ENCODE assay signal across 8 mouse cellular contexts in genomic region chr6:30738464-30739006, GRCm38 (mm10). TPM values are rescaled to one million over a fixed set of nuclear protein-coding genes. Genes with fewer than 3 reads are reported as not detected.
DNase-seq lines count a peak whose midpoint lies in the region; ATAC-seq and TF ChIP-seq lines count a peak whose summit lies in the region.

No protein-coding gene starts in this region.

- peak overlapping the region; percentile 52 for H3K4me2 ChIP-seq in forebrain, embryonic 11.5 days (ENCODE audit: low read depth, low read length, severe bottlenecking)
- peak overlapping the region; percentile 53 for H3K4me2 ChIP-seq in limb, embryonic 14.5 days (replicated peaks; ENCODE audit: low read depth, low read length, severe bottlenecking)
- H3K4me2 ChIP-seq in stomach, embryonic 16.5 days (ENCODE audit: low read depth, low read length) = peak overlapping the region; percentile 57

- H3K4me1 ChIP-seq in forebrain, embryonic 11.5 days (replicated peaks; ENCODE audit: control insufficient read depth, insufficient read depth, low read length) = peaks cover 6% of the 10 kb centered on the region; the same call in 1 of the 2 replicates
- peaks cover 10% of the 10 kb centered on the region; the same call in 1 of the 2 replicates for H3K4me1 ChIP-seq in limb, embryonic 14.5 days (ENCODE audit: control insufficient read depth, insufficient read depth, low read length)
- H3K4me1 ChIP-seq in stomach, embryonic 16.5 days (ENCODE audit: control insufficient read depth, insufficient read depth, low read length) = peaks cover 3% of the 10 kb centered on the region; the same call in 1 of the 2 replicates

- peak; percentile 18 for DNase-seq in right cerebral cortex, postnatal 25 days
- DNase-seq in right cerebral cortex, postnatal 36 days (ENCODE audit: low spot score in 2 of 2) = no peak
- DNase-seq in forebrain, embryonic 11.5 days (ENCODE audit: low spot score) = no peak
- DNase-seq in limb, embryonic 14.5 days (ENCODE audit: low spot score) = no peak
- no peak for DNase-seq in thymus, postnatal 10 days (ENCODE audit: low spot score in 2 of 2)
- DNase-seq in thymus, postnatal 0 days (ENCODE audit: low spot score) = no peak
- DNase-seq in adrenal gland, postnatal 10 days = no peak

- peak; percentile 44; the same call in 1 of the 2 replicates for TF ChIP-seq POLR2A in limb, embryonic 14.5 days (IDR thresholded peaks at IDR 0.05; ENCODE audit: borderline replicate concordance, extremely low read depth, insufficient read depth, insufficient read length)

- H3K27ac ChIP-seq in forebrain, embryonic 11.5 days (ENCODE audit: low read depth, low read length) = peak overlapping the region; percentile 95
- peak overlapping the region; percentile 79 for H3K27ac ChIP-seq in limb, embryonic 14.5 days (replicated peaks; ENCODE audit: low read depth, low read length)
- peak overlapping the region; percentile 25 for H3K27ac ChIP-seq in stomach, embryonic 16.5 days (ENCODE audit: low read length)

- H3K9me3 ChIP-seq in forebrain, embryonic 11.5 days (ENCODE audit: control insufficient read depth, low read length) = peaks cover 33% of the 10 kb centered on the region
- H3K9me3 ChIP-seq in limb, embryonic 14.5 days (ENCODE audit: control insufficient read depth, low read length) = peaks cover 44% of the 10 kb centered on the region
- peaks cover 34% of the 10 kb centered on the region for H3K9me3 ChIP-seq in stomach, embryonic 16.5 days (replicated peaks; ENCODE audit: control insufficient read depth, low read length)

- no peak for ATAC-seq in forebrain, embryonic 11.5 days (replicated peaks; ENCODE audit: low FRiP score)
- no peak for ATAC-seq in limb, embryonic 14.5 days (ENCODE audit: low FRiP score, low read depth)
- ATAC-seq in stomach, embryonic 16.5 days (ENCODE audit: insufficient read depth, low FRiP score) = no peak

- H3K4me3 ChIP-seq in forebrain, embryonic 11.5 days (ENCODE audit: low read depth, low read length) = peak overlapping the region; percentile 56
- H3K4me3 ChIP-seq in limb, embryonic 14.5 days (replicated peaks; ENCODE audit: low read length) = peak overlapping the region; percentile 57
- H3K4me3 ChIP-seq in stomach, embryonic 16.5 days (replicated peaks; ENCODE audit: low read length) = peak overlapping the region; percentile 53

- WGBS in forebrain, embryonic 11.5 days = 50% methylated on average over 20 of the region's 20 CpGs
- 48% methylated on average over 20 of the region's 20 CpGs for WGBS in limb, embryonic 14.5 days
- 44% methylated on average over 20 of the region's 20 CpGs for WGBS in stomach, embryonic 16.5 days

- H3K36me3 ChIP-seq in forebrain, embryonic 11.5 days (ENCODE audit: control insufficient read depth, insufficient read depth, low read length) = peaks cover 2% of the 10 kb centered on the region; the same call in 1 of the 2 replicates
- H3K36me3 ChIP-seq in limb, embryonic 14.5 days (ENCODE audit: control insufficient read depth, insufficient read depth, low read length) = peaks cover 30% of the 10 kb centered on the region
- H3K36me3 ChIP-seq in stomach, embryonic 16.5 days (ENCODE audit: control insufficient read depth, insufficient read depth, low read length) = peaks cover 7% of the 10 kb centered on the region; the same call in 1 of the 2 replicates

- H3K9ac ChIP-seq in forebrain, embryonic 11.5 days (ENCODE audit: low read length) = peak overlapping the region; percentile 82
- H3K9ac ChIP-seq in limb, embryonic 14.5 days (ENCODE audit: low read depth, low read length, severe bottlenecking) = peak overlapping the region; percentile 85
- peak overlapping the region; percentile 68 for H3K9ac ChIP-seq in stomach, embryonic 16.5 days (ENCODE audit: low read length)

- H3K27me3 ChIP-seq in forebrain, embryonic 11.5 days (ENCODE audit: control insufficient read depth, insufficient read depth, low read length) = no peaks in the 10 kb centered on the region
- no peaks in the 10 kb centered on the region for H3K27me3 ChIP-seq in limb, embryonic 14.5 days (ENCODE audit: control insufficient read depth, insufficient read depth, low read length)
- no peaks in the 10 kb centered on the region for H3K27me3 ChIP-seq in stomach, embryonic 16.5 days (ENCODE audit: control insufficient read depth, insufficient read depth, low read length)

RNA-seq across cellular contexts. Expression of gene Mest, which starts 15.2 kb away (rescaled TPM):
- 1,661 and 1,678 TPM in 2 replicates for polyA plus RNA-seq in forebrain, embryonic 11.5 days (2014; fragmentation: Nextera tagmentation; extraction: Ambion mirVana)
- polyA plus RNA-seq in limb, embryonic 14.5 days (2012; rRNA removed) = 3,348 and 4,195 TPM in 2 replicates
- 2,178 and 2,321 TPM in 2 replicates for polyA plus RNA-seq in limb, embryonic 14.5 days (2014; fragmentation: Nextera tagmentation; extraction: Ambion mirVana)
- 746 and 846 TPM in 2 replicates for polyA plus RNA-seq in stomach, embryonic 16.5 days (2015; fragmentation: Nextera tagmentation; extraction: Ambion mirVana)
- 55.0 and 63.2 TPM in 2 replicates for polyA plus RNA-seq in thymus, postnatal 0 days (2015; fragmentation: Nextera tagmentation; extraction: Ambion mirVana)
- total RNA-seq in adrenal gland, postnatal 10 days (2021) = 100 to 1,000 TPM; 149 to 191 TPM

RNA-seq across cellular contexts. Expression of gene Cep41, which starts 45.0 kb away (rescaled TPM):
- 21.6 and 24.1 TPM in 2 replicates for polyA plus RNA-seq in forebrain, embryonic 11.5 days (2014; fragmentation: Nextera tagmentation; extraction: Ambion mirVana)
- polyA plus RNA-seq in limb, embryonic 14.5 days (2012; rRNA removed) = 44.3 and 48.5 TPM in 2 replicates
- 41.1 and 50.9 TPM in 2 replicates for polyA plus RNA-seq in limb, embryonic 14.5 days (2014; fragmentation: Nextera tagmentation; extraction: Ambion mirVana)
- 8.8 and 11.6 TPM in 2 replicates for polyA plus RNA-seq in stomach, embryonic 16.5 days (2015; fragmentation: Nextera tagmentation; extraction: Ambion mirVana)
- 14.1 and 15.0 TPM in 2 replicates for polyA plus RNA-seq in thymus, postnatal 0 days (2015; fragmentation: Nextera tagmentation; extraction: Ambion mirVana)
- total RNA-seq in adrenal gland, postnatal 10 days (2021) = 1 to 10 TPM; 6.7 to 9.1 TPM

Comparison
In these comparisons a context has a peak if more than half of its experiments do, and no peak if none do; other contexts are left out.
1. H3K27ac ChIP-seq: peak in every context shown above with its lines; median percentile 95 in forebrain, embryonic 11.5 days; 79 in limb, embryonic 14.5 days; 25 in stomach, embryonic 16.5 days.
2. RNA of gene Mest, which starts 15.2 kb away (polyA plus RNA-seq): 2,178 to 4,195 TPM in limb, embryonic 14.5 days, 1,661 to 1,678 TPM in forebrain, embryonic 11.5 days and 746 to 846 TPM in stomach, embryonic 16.5 days; 55.0 to 63.2 TPM in thymus, postnatal 0 days; every median in the first group is over 10 times any median in the second.
3. Peak in every context shown above with its lines, with median percentiles within 50 percentile points of each other: H3K4me2 ChIP-seq, H3K4me3 ChIP-seq and H3K9ac ChIP-seq.